Mouse (Mus musculus) myocyte (in vitro differentiated cells): ENCODE measurements around the gene Cenpt.

Source experiments
- MYOG ChIP-seq, 3 experiments: IDR thresholded peaks; one replicate each; pipeline ENCODE4 v1.6.1; 2011; ENCODE audit warnings: control low read depth in 2 of 3, low read depth in 2 of 3, mild to moderate bottlenecking in 2 of 3; ENCODE audit not compliant: insufficient read length in 2 of 3, control insufficient read depth in 1 of 3, insufficient read depth in 1 of 3
- POLR2A ChIP-seq: IDR thresholded peaks from one replicate; pipeline ENCODE4 v1.6.1; 2011; ENCODE audit warnings: low read depth, mild to moderate bottlenecking, control low read depth, moderate library complexity; ENCODE audit not compliant: insufficient read length
- POLR2AphosphoS2 ChIP-seq: IDR thresholded peaks from one replicate; pipeline ENCODE4 v1.6.1; 2011; ENCODE audit warnings: low read depth, control low read depth; ENCODE audit not compliant: insufficient read length

GRCm38 (mm10) chr8:105839209-105839608 lies 13.9 kb downstream of the Cenpt start:
- TF ChIP-seq POLR2A (no peak), POLR2AphosphoS2 (no peak), MYOG (IDR thresholded peaks at IDR 0.05; ENCODE audit: control insufficient read depth in 1 of 3, insufficient read depth in 1 of 3, insufficient read length in 2 of 3, low read depth in 2 of 3) (no peak)
